Mouse (Mus musculus) hindbrain, embryonic 10.5 days (tissue): ENCODE measurements around the gene Tpi1. TPM values are rescaled to one million over a fixed set of nuclear protein-coding genes. Genes with fewer than 3 reads are reported as not detected.
"Not testable (repeated sequence)": the region's sequence is repeated elsewhere in the genome, so short reads cannot be mapped to it uniquely, and the experiment has no call there.

Experiments used
- DNase-seq: peaks from one replicate; pipeline ENCODE4 v3.0.0-alpha.2; 2017; ENCODE audit warnings: low spot score
- H3K27ac ChIP-seq: fragments of 300-500 bp; sonication (generic); 2 replicates; pipeline ENCODE4 v1.5.1; 2016; ENCODE audit warnings: mild to moderate bottlenecking, moderate library complexity
- H3K27me3 ChIP-seq: fragments of 300-500 bp; sonication (generic); 2 replicates; pipeline ENCODE4 v1.6.1; 2016; ENCODE audit warnings: mild to moderate bottlenecking; ENCODE audit not compliant: poor library complexity, insufficient read depth, severe bottlenecking
- H3K36me3 ChIP-seq: fragments of 300-500 bp; sonication (generic); 2 replicates; pipeline ENCODE4 v1.6.1; 2016; ENCODE audit warnings: mild to moderate bottlenecking, moderate library complexity
- H3K4me1 ChIP-seq: fragments of 300-500 bp; sonication (generic); replicated peaks from 2 replicates; pipeline ENCODE4 v1.6.1; 2016; ENCODE audit warnings: mild to moderate bottlenecking
- H3K4me3 ChIP-seq: fragments of 300-500 bp; sonication (generic); 2 replicates; pipeline ENCODE4 v1.5.1; 2016; ENCODE audit warnings: mild to moderate bottlenecking, moderate library complexity
- H3K9me3 ChIP-seq: fragments of 300-500 bp; sonication (generic); 2 replicates; pipeline ENCODE4 v1.6.1; 2016; ENCODE audit warnings: mild to moderate bottlenecking, moderate library complexity
- WGBS: fragments of 180-500 bp; shearing (Covaris S2); methylation state at CpG from one replicate; pipeline ENCODE4 v1.1.7; 2016; 5-methylcytosine and 5-hydroxymethylcytosine counted together
- polyA plus RNA-seq: library from polyadenylated mRNA; unstranded; fragments of >200 nt; fragmentation: Nextera tagmentation; extraction: Ambion mirVana; gene quantifications from 2 replicates; pipeline ENCODE4 v1.2.1, GENCODE M21; 2016

Gene Tpi1
- polyA plus RNA-seq, 1 experiment from 2014 or later, result 794 TPM

DNA sequence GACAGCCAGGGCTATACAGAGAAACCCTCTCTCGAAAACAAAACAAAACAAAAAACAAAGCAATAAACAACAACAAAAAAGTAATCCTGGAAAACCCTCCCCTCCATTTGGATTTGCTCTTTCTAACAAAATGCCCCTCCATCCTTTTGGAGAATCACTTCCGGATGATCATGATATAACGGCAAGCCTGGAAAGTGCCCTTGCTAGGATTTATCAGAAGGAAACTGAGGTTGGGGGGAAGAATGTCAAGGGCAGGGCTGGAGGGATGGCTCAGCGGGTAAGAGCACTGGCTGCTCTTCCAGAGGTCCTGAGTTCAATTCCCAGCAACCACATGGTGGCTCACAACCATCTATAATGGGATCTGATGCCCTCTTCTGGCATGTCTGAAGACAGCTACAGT is 10.4 kb downstream of the Tpi1 start:
- not testable (repeated sequence) for H3K27me3 ChIP-seq, H3K9me3 ChIP-seq, H3K4me3 ChIP-seq, DNase-seq, H3K36me3 ChIP-seq, H3K27ac ChIP-seq
- H3K4me1 ChIP-seq, result peaks cover 29% of the 10 kb centered on the region
- WGBS, result 93% methylated on average over 4 of the region's 4 CpGs

DNA sequence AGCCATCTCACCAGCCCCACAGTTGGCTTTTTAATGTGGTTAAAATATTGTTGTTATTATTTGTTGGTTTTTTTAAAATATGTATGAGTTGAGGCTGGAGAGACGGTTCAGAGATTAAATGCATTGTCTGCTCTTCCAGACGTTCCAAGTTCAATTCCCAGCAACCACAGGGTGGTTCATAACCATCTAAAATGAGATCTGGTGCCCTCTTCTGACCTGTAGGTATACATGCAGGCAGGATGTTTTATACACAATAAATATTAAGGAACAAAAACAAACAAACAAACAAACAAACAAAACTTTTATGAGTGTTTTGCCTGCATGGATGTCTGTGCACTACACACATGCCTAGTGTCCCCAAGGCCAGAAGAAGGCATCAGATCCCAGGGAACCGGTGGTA is 11.0 kb downstream of the Tpi1 start:
- no peaks in the 10 kb centered on the region for H3K9me3 ChIP-seq
- DNase-seq, result no peak
- H3K4me3 ChIP-seq, result no peak overlapping the region
- no peaks in the 10 kb centered on the region for H3K27me3 ChIP-seq
- no peak overlapping the region for H3K27ac ChIP-seq
- WGBS, result 74% methylated on average over 3 of the region's 3 CpGs
- no peaks in the 10 kb centered on the region for H3K36me3 ChIP-seq
- H3K4me1 ChIP-seq, result peaks cover 23% of the 10 kb centered on the region

DNA sequence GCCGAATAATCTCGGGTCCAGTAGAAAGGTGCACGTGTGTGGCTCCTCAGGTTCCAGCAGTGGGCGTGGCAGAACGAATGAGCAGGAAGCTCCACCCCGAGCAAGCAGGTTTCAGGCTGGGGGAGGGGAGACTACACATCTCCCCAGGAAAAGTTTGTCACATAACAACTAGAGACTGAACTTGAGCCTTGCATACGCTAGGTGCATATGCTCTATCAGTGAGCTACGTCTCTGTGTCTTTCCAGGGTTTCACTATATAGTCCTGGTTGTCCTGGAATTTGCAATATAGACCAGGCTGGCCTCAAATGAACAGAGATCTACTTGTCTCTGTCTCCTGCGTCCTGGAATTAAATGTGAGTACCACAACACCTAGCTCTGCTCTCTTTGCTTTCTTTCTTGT is 11.7 kb downstream of the Tpi1 start:
- WGBS, result 10% methylated on average over 6 of the region's 9 CpGs
- DNase-seq, result peak; percentile 21
- not testable (repeated sequence) for H3K36me3 ChIP-seq

DNA sequence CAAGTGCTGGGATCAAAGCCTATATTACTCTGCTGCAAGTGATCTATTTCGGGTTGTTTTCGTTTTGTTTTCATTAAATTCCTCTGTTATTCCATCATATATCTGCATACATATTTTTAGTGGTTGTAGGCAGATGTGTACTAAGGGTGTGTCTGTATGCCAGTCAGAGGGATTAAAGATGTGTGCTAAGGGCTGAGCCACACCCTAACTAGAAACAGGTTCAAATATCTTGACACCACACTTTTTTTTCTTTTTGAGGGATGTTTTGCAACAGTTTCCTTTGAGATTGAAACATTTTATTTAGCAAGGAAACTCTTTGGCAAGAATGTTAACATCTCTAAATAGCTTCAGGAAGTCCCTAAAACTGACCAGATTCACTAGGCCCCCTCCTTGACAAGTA is 17.9 kb downstream of the Tpi1 start:
- Histone ChIP-seq H3K4me3 (no peak overlapping the region), H3K9me3 (no peaks in the 10 kb centered on the region), H3K27ac (no peak overlapping the region), H3K4me1 (no peaks in the 10 kb centered on the region), H3K36me3 (no peaks in the 10 kb centered on the region), H3K27me3 (no peaks in the 10 kb centered on the region)
- WGBS, result 83% methylated on average over 2 of the region's 2 CpGs
- no peak for DNase-seq

More for the DNA sequence above, 11.7 kb downstream of the Tpi1 start:
- not testable (repeated sequence) for H3K27ac ChIP-seq, H3K27me3 ChIP-seq, H3K9me3 ChIP-seq
- 0 out of 2 replicates have a peak overlapping the region, but pooled peaks have one; percentile 10 for H3K4me3 ChIP-seq
- H3K4me1 ChIP-seq, result peaks cover 19% of the 10 kb centered on the region

DNA sequence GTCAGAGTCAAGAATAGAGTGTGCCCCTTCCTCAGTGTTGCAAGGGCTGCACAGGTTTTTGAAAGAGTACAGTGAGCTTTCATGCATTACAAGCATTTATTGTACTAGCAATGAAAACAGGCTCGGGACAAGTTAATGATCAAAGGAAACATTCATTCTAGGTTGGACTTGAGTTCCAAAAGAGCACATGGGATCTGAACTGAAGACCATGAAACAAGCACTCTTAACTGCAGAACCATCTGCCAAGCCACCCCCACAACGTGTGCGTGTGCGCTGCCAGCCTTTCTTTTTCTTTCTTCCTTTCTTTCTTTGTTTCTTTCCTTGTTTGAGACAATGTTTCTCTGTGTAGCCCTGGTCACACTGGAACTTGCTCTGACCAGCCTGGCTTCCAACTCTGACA is 18.3 kb downstream of the Tpi1 start:
- H3K27ac ChIP-seq, result no peak overlapping the region
- H3K27me3 ChIP-seq, result no peaks in the 10 kb centered on the region
- 79% methylated on average over 4 of the region's 4 CpGs for WGBS
- no peak overlapping the region for H3K4me3 ChIP-seq
- H3K36me3 ChIP-seq, result no peaks in the 10 kb centered on the region
- no peaks in the 10 kb centered on the region for H3K4me1 ChIP-seq
- no peaks in the 10 kb centered on the region for H3K9me3 ChIP-seq
- DNase-seq, result no peak

DNA sequence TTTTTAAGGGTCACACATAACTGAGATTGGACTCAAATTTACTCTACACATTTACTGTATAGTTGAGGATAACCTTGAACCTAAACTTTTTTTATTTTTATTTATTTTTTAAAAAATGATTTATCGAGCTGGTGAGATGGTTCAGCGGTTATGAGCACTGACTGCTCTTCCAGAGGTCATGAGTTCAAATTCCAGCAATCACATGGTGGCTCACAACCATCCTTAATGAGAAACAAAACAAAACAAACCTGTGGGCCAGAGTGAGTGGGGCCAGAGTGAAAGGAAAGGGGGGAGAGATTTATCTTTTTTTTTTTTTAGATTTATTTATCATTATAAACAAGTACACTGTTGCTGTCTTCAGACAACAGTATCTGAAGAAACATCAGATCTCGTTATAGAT is 22.2 kb downstream of the Tpi1 start:
- no peaks in the 10 kb centered on the region for H3K27me3 ChIP-seq
- H3K9me3 ChIP-seq, result no peaks in the 10 kb centered on the region
- WGBS, result 84% methylated on average over 3 of the region's 3 CpGs
- no peak for DNase-seq
- no peaks in the 10 kb centered on the region for H3K36me3 ChIP-seq
- H3K27ac ChIP-seq, result no peak overlapping the region
- 0 out of 2 replicates have a peak, but pooled peaks cover 2% of the 10 kb centered on the region for H3K4me1 ChIP-seq
- no peak overlapping the region for H3K4me3 ChIP-seq

DNA sequence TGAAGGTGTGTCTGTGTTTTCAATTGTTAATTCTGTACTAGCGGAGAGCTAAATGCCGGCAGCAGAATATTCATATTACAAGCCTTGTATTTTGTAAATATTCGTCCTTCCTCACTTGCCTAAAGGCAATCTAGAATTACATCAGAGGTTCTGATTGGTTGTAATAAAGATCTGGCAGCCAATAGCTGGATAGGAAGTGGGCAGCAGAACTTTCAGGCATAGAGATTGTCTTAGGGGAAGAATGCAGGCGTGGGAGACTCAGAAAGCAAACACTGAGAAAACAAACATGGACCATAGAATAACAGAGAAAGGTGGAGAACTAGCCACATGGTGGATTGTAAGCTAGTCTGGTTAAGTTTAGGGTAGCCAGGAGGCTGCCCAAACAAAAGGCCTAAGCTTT is 24.0 kb downstream of the Tpi1 start:
- WGBS, result 69% methylated on average over 4 of the region's 4 CpGs
- DNase-seq, result no peak

DNA sequence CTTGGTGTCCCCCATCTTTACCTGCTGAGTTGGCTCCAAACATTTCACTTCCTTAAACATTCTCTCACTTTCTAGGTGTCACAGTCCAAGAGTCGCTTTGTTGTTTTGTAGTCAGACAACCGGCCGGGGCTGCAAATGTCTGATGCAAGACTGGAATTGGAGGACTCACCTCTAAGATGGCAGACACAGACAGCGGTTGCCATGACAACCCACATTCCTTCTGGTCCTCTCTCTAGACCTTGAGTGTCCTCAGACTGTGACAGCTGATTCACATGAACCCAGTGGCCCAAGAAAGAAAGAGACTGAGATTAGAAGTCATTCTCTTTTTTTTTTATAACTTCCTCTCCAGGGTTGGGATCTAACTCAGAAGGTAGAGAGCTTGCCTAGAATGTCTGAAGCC is 24.6 kb downstream of the Tpi1 start:
- Histone ChIP-seq H3K36me3 (no peaks in the 10 kb centered on the region), H3K27ac (no peak overlapping the region), H3K4me1 (0 out of 2 replicates have a peak, but pooled peaks cover 2% of the 10 kb centered on the region), H3K9me3 (no peaks in the 10 kb centered on the region), H3K27me3 (no peaks in the 10 kb centered on the region), H3K4me3 (no peak overlapping the region)
- WGBS, result 84% methylated on average over 4 of the region's 4 CpGs
- no peak for DNase-seq

More for the DNA sequence above, 24.0 kb downstream of the Tpi1 start:
- H3K4me1 ChIP-seq, result 0 out of 2 replicates have a peak, but pooled peaks cover 2% of the 10 kb centered on the region
- no peaks in the 10 kb centered on the region for H3K27me3 ChIP-seq
- H3K4me3 ChIP-seq, result no peak overlapping the region
- H3K9me3 ChIP-seq, result no peaks in the 10 kb centered on the region
- H3K36me3 ChIP-seq, result no peaks in the 10 kb centered on the region
- H3K27ac ChIP-seq, result no peak overlapping the region

DNA sequence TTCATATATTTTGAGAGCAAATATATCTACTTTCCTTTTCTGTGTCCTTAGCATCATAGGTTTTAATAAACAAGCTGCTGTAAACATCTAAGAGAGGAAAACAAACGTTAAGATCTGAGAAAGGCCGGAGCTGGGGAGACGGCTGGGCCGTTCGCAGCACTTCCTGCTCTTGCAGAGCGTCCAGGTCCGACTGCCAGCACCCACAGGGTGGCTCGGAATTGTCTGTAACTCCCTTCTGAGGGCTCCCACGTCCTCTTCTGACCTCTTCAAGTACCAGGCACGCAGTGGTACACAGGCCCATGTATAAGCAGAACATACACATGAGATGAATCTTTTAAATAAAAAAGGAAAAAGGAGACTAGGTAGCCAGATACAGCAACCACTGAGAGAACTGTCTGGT is 26.4 kb downstream of the Tpi1 start:
- WGBS, result 77% methylated on average over 10 of the region's 10 CpGs
- no peaks in the 10 kb centered on the region for H3K9me3 ChIP-seq
- DNase-seq, result no peak
- H3K36me3 ChIP-seq, result no peaks in the 10 kb centered on the region
- H3K4me3 ChIP-seq, result no peak overlapping the region
- peaks cover 5% of the 10 kb centered on the region; the same call in 1 of the 2 replicates for H3K4me1 ChIP-seq
- H3K27me3 ChIP-seq, result no peaks in the 10 kb centered on the region
- no peak overlapping the region for H3K27ac ChIP-seq

DNA sequence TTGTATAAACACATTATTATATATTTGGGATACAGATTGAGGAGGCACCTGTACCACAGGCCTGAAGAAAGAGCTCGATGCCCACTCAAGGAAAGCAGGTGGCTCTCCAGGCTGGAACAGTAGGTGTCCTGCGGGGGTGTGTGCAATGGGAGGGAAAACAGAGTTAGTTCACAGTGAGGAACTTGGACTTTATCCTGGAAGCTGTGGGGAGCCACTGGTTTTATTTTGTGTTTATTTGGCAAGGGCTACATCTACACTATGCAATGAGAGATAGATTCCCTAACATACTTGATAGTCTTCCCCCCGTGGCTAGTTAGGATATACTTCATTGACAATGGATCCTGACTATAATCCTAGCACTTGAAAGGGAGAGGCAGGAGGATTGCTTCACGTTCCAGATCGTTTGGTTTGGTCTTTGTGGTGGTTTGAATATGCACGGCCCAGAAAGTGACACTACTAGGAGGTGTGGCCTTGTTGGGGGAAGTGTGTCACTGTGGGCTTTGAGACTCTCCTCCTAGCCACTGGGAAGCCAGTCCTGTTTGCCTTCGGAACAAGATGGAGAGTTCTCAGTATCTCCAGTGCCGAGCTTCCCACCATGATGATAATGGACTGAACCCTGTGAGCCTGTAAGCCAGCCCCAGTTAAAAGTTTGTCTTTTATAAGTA is 27.2 kb downstream of the Tpi1 start:
- no peaks in the 10 kb centered on the region for H3K9me3 ChIP-seq
- H3K4me3 ChIP-seq, result no peak overlapping the region

DNA sequence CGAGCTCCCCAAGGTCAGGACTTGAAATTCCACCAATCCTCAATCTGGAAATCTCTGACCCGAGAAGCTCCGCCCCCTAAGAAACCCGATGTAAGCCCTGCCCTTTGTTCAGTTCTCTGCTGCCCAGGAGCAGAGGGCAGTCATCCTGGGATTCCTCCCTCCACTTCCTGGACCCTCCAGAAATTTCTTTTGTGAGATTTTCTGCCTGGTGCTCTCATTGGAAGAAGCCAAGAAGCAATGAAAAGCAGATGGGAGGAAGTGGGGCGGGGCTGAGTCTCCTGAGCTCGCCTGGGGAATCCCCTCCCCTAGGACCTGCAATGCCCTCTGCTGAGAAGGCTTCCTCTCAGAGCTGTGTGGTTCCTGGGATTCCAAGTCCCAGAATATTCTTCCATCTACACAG is 31.7 kb downstream of the Tpi1 start:
- Histone ChIP-seq H3K36me3 (no peaks in the 10 kb centered on the region), H3K27me3 (peaks cover 28% of the 10 kb centered on the region), H3K9me3 (no peaks in the 10 kb centered on the region), H3K4me1 (peaks cover 29% of the 10 kb centered on the region), H3K4me3 (peak overlapping the region; percentile 31), H3K27ac (peak overlapping the region; percentile 73)
- 20% methylated on average over 6 of the region's 6 CpGs for whole genome bisulfite sequencing
- peak; percentile 45 for DNase-seq

More for the DNA sequence above, 27.2 kb downstream of the Tpi1 start:
- DNase-seq, result no peak
- Histone ChIP-seq H3K27me3 (no peaks in the 10 kb centered on the region), H3K4me1 (peaks cover 10% of the 10 kb centered on the region), H3K27ac (no peak overlapping the region), H3K36me3 (no peaks in the 10 kb centered on the region)
- 60% methylated on average over 8 of the region's 8 CpGs for WGBS

DNA sequence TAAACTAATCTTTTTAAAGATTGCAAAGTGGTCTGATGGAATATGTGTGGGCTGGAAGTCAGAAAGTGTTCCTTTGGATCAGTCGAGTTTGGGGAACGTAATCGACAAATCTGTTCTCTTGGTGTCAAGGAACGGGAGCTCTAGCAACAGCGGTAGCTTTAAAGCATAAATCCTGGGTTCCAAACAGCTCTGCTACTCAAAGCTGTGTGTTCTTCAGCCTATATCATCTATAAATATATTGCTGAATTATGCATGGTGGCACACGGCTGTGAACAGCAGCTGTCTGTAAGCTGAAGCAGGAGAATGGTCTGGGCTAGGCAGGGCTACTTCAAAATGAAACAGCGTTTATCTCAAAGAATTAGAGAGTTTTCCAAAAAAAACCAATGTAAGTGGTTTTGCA is 33.2 kb downstream of the Tpi1 start:
- Histone ChIP-seq H3K27me3 (peaks cover 34% of the 10 kb centered on the region), H3K36me3 (no peaks in the 10 kb centered on the region), H3K4me3 (no peak overlapping the region), H3K9me3 (no peaks in the 10 kb centered on the region), H3K27ac (no peak overlapping the region), H3K4me1 (peaks cover 29% of the 10 kb centered on the region)
- WGBS, result 88% methylated on average over 7 of the region's 7 CpGs
- no peak for DNase-seq

DNA sequence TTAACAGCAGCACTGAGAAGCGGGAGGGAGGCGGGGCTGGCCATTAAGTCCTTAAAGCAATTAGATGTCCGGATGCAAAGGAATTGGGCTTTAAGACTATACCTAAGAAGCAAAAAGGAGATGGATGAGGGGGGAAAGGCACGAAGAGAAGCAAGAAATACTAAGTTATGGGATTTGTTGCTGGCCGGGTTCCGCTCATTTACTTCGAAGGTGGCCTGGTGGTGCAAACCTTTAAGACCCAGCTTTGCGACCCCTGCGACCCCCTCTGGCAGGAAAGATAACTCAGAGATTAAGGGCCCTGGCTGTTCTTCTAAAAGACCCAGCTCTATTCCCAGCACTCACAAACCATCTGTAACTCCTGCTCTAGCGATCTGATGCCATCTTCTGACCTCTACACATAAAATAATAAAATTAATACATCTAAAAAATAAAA is 34.1 kb downstream of the Tpi1 start:
- Histone ChIP-seq H3K36me3 (no peaks in the 10 kb centered on the region), H3K27me3 (peaks cover 34% of the 10 kb centered on the region), H3K27ac (peak overlapping the region; percentile 60), H3K4me3 (peak overlapping the region; percentile 53), H3K4me1 (peaks cover 29% of the 10 kb centered on the region), H3K9me3 (no peaks in the 10 kb centered on the region)
- 3% methylated on average over 10 of the region's 10 CpGs for WGBS
- DNase-seq, result no peak
